Mouse (Mus musculus) C2C12 (cell line): ENCODE data around the gene Creb3l1. TPM values are rescaled to one million over a fixed set of nuclear protein-coding genes. Genes with fewer than 3 reads are reported as not detected.

ENCODE experiments used
- H3K27me3 ChIP-seq: one replicate; pipeline ENCODE4 v1.6.1; 2011; ENCODE audit not compliant: control insufficient read depth, insufficient read depth, insufficient read length
- H3K36me3 ChIP-seq: one replicate; pipeline ENCODE4 v1.6.1; 2011; ENCODE audit not compliant: control insufficient read depth, insufficient read depth
- H3K4me3 ChIP-seq: one replicate; pipeline ENCODE4 v1.5.1; 2011; ENCODE audit warnings: mild to moderate bottlenecking, control low read depth; ENCODE audit not compliant: poor library complexity, insufficient read depth, severe bottlenecking
- H3K79me2 ChIP-seq: one replicate; pipeline ENCODE4 v1.6.1; 2011; ENCODE audit not compliant: control insufficient read depth, insufficient read depth
- H3K79me3 ChIP-seq: one replicate; pipeline ENCODE4 v1.6.1; 2011; ENCODE audit warnings: low read depth, control low read depth
- H3ac ChIP-seq: one replicate; pipeline ENCODE3; 2011; ENCODE audit warnings: low read depth; ENCODE audit not compliant: control insufficient read depth, insufficient read length
- CEBPB ChIP-seq: IDR thresholded peaks from one replicate; pipeline ENCODE4 v1.6.1; 2011; ENCODE audit warnings: low read depth, mild to moderate bottlenecking, control low read depth, moderate library complexity
- CTCF ChIP-seq: IDR thresholded peaks from one replicate; pipeline ENCODE4 v1.5.1; 2011; ENCODE audit not compliant: control insufficient read depth, insufficient read depth, insufficient read length
- FOSL1 ChIP-seq: IDR thresholded peaks from one replicate; pipeline ENCODE4 v1.8.0; 2011; ENCODE audit warnings: mild to moderate bottlenecking, low read length; ENCODE audit not compliant: poor library complexity, insufficient read depth, severe bottlenecking
- MAX ChIP-seq: IDR thresholded peaks from one replicate; pipeline ENCODE4 v1.6.1; 2011; ENCODE audit warnings: mild to moderate bottlenecking, control low read depth
- MYOD1 ChIP-seq: IDR thresholded peaks from one replicate; pipeline ENCODE4 v1.6.1; 2011; ENCODE audit warnings: low read depth; ENCODE audit not compliant: control insufficient read depth, insufficient read length
- MYOG ChIP-seq: IDR thresholded peaks from one replicate; pipeline ENCODE4 v1.6.1; 2011; ENCODE audit not compliant: control insufficient read depth, insufficient read length; ENCODE audit errors: extremely low read depth
- USF1 ChIP-seq: IDR thresholded peaks from one replicate; pipeline ENCODE4 v1.6.1; 2011; ENCODE audit warnings: low read depth, mild to moderate bottlenecking, control low read depth, moderate library complexity
- polyA plus RNA-seq: library from polyadenylated mRNA; unstranded; fragments of >200 nt; fragmentation: generic; extraction: Trizol; gene quantifications from one replicate; pipeline ENCODE4 v1.2.1, GENCODE M21; 2012; ENCODE audit warnings: missing spikeins

Gene Creb3l1
- polyA plus RNA-seq, 1 experiment, result 87.1 TPM

- Histone ChIP-seq H3K27me3 (no peaks in the 10 kb centered on the region), H3K79me2 (peaks cover 52% of the 10 kb centered on the region), H3K36me3 (peaks cover 18% of the 10 kb centered on the region), H3K4me3 (peak overlapping the region; percentile 53), H3K79me3 (peaks cover 25% of the 10 kb centered on the region), H3ac (peak overlapping the region; percentile 82)
- TF ChIP-seq MAX (peak; percentile 4), MYOD1 (no peak), CTCF (peak; percentile 85)
Observed at GRCm38 (mm10) chr2:92023362-92024273, 684 bp downstream of the Creb3l1 start.

GRCm38 (mm10) chr2:92020676-92021265 is 3.5 kb downstream of the Creb3l1 start:
- Histone ChIP-seq H3ac (no peak overlapping the region), H3K36me3 (peaks cover 23% of the 10 kb centered on the region), H3K79me3 (peaks cover 38% of the 10 kb centered on the region), H3K4me3 (no peak overlapping the region), H3K27me3 (no peaks in the 10 kb centered on the region), H3K79me2 (peaks cover 78% of the 10 kb centered on the region)
- TF ChIP-seq MAX (no peak), MYOD1 (peak; percentile 14)

GRCm38 (mm10) chr2:92017440-92017839 is 6.9 kb downstream of the Creb3l1 start:
- TF ChIP-seq MYOG, result no peak
- TF ChIP-seq MAX, result no peak
- TF ChIP-seq CEBPB, result no peak
- TF ChIP-seq USF1, result no peak
- no peak for TF ChIP-seq MYOD1
- TF ChIP-seq FOSL1, result no peak
- TF ChIP-seq CTCF, result no peak
- Histone ChIP-seq H3K79me2 (peaks cover 92% of the 10 kb centered on the region), H3ac (no peak overlapping the region), H3K4me3 (no peak overlapping the region), H3K79me3 (peaks cover 43% of the 10 kb centered on the region), H3K27me3 (no peaks in the 10 kb centered on the region), H3K36me3 (peaks cover 32% of the 10 kb centered on the region)

GRCm38 (mm10) chr2:92016981-92017380 is 7.3 kb downstream of the Creb3l1 start:
- H3K79me2 ChIP-seq, result peaks cover 92% of the 10 kb centered on the region
- peaks cover 31% of the 10 kb centered on the region for H3K36me3 ChIP-seq
- H3K27me3 ChIP-seq, result no peaks in the 10 kb centered on the region
- no peak for TF ChIP-seq FOSL1
- peak; percentile 74 for TF ChIP-seq MYOD1
- TF ChIP-seq MAX, result peak; percentile 73
- no peak for TF ChIP-seq MYOG
- peaks cover 42% of the 10 kb centered on the region for H3K79me3 ChIP-seq
- peak overlapping the region; percentile 56 for H3ac ChIP-seq
- no peak overlapping the region for H3K4me3 ChIP-seq

GRCm38 (mm10) chr2:92014891-92015290 is 9.4 kb downstream of the Creb3l1 start:
- peaks cover 28% of the 10 kb centered on the region for H3K36me3 ChIP-seq
- TF ChIP-seq CEBPB (no peak), MAX (no peak), USF1 (no peak), MYOG (no peak), FOSL1 (no peak), MYOD1 (no peak), CTCF (no peak)
- peaks cover 38% of the 10 kb centered on the region for H3K79me3 ChIP-seq
- H3K27me3 ChIP-seq, result no peaks in the 10 kb centered on the region
- H3K79me2 ChIP-seq, result peaks cover 92% of the 10 kb centered on the region
- H3K4me3 ChIP-seq, result no peak overlapping the region
- H3ac ChIP-seq, result no peak overlapping the region

GRCm38 (mm10) chr2:92014248-92014647 is 10.1 kb downstream of the Creb3l1 start:
- peaks cover 89% of the 10 kb centered on the region for H3K79me2 ChIP-seq
- H3K4me3 ChIP-seq, result no peak overlapping the region
- H3K36me3 ChIP-seq, result peaks cover 23% of the 10 kb centered on the region
- H3K27me3 ChIP-seq, result no peaks in the 10 kb centered on the region
- no peak overlapping the region for H3ac ChIP-seq
- no peak for TF ChIP-seq CTCF
- no peak for TF ChIP-seq MYOD1
- no peak for TF ChIP-seq CEBPB
- TF ChIP-seq MYOG, result no peak
- TF ChIP-seq USF1, result no peak
- TF ChIP-seq FOSL1, result no peak
- no peak for TF ChIP-seq MAX
- peaks cover 37% of the 10 kb centered on the region for H3K79me3 ChIP-seq
